Mouse (Mus musculus) CH12.LX (cell line): ENCODE data around the gene Phyh. TPM values are rescaled to one million over a fixed set of nuclear protein-coding genes. Genes with fewer than 3 reads are reported as not detected.

Experiments used
- DNase-seq: peaks from one replicate; pipeline ENCODE4 v3.0.0-alpha.2; 2013; ENCODE audit errors: extremely low read depth
- H3K27ac ChIP-seq: 2 replicates; pipeline ENCODE4 v1.5.1; 2012; ENCODE audit warnings: low read depth, mild to moderate bottlenecking, control low read depth, moderate library complexity; ENCODE audit not compliant: insufficient read depth
- H3K27me3 ChIP-seq: replicated peaks from 2 replicates; pipeline ENCODE3; 2012; ENCODE audit warnings: inconsistent platforms
- H3K36me3 ChIP-seq, 2 experiments: replicated peaks in 1 of 2; 2 replicates each; pipeline versions ENCODE3 to v1.6.1; 2012; ENCODE audit warnings: inconsistent platforms in 1 of 2, low read length in 1 of 2, mild to moderate bottlenecking in 1 of 2, mixed read lengths in 1 of 2, moderate library complexity in 1 of 2; ENCODE audit not compliant: control insufficient read depth in 1 of 2, insufficient read depth in 1 of 2
- H3K4me1 ChIP-seq, 2 experiments: 2 replicates each; pipeline ENCODE4 v1.6.1; 2012; ENCODE audit warnings: inconsistent platforms in 1 of 2, moderate library complexity in 1 of 2; ENCODE audit not compliant: insufficient read depth in 2 of 2, control insufficient read depth in 1 of 2
- H3K4me2 ChIP-seq: 2 replicates; pipeline ENCODE4 v1.6.1; 2012; ENCODE audit warnings: low read depth, mild to moderate bottlenecking, control low read depth; ENCODE audit not compliant: poor library complexity, insufficient read depth, severe bottlenecking
- H3K4me3 ChIP-seq, 3 experiments: fragments of 150-350 bp in 1 of 3; sonication (generic) in 1 of 3; replicated peaks in 1 of 3; 2 replicates each; pipeline versions ENCODE3 to v1.5.1; 2011 to 2012; ENCODE audit warnings: low read depth in 2 of 3, low read length in 2 of 3, mild to moderate bottlenecking in 2 of 3, moderate library complexity in 2 of 3, control low read depth in 1 of 3, improper control_type of control experiment in 1 of 3, inconsistent platforms in 1 of 3, mixed read lengths in 1 of 3; ENCODE audit not compliant: poor library complexity in 1 of 3
- H3K79me2 ChIP-seq: replicated peaks from 2 replicates; pipeline ENCODE4 v1.6.1; 2012; ENCODE audit warnings: mild to moderate bottlenecking, moderate library complexity; ENCODE audit not compliant: control insufficient read depth, poor library complexity, insufficient read depth, severe bottlenecking; ENCODE audit errors: extremely low read depth
- H3K9ac ChIP-seq: 2 replicates; pipeline ENCODE4 v1.6.1; 2012; ENCODE audit warnings: low read depth, mild to moderate bottlenecking, control low read depth, moderate library complexity; ENCODE audit not compliant: insufficient read depth
- H3K9me3 ChIP-seq: replicated peaks from 2 replicates; pipeline ENCODE3; 2012; ENCODE audit warnings: low read length, inconsistent platforms, mixed read lengths
- CHD1 ChIP-seq: IDR thresholded peaks from 2 replicates; pipeline ENCODE4 v1.6.1; 2012; ENCODE audit warnings: low read depth, low read length, improper control_type of control experiment, inconsistent platforms
- CHD2 ChIP-seq: IDR thresholded peaks from 2 replicates; pipeline ENCODE4 v1.6.1; 2011; ENCODE audit warnings: low read length, improper control_type of control experiment
- EP300 ChIP-seq: IDR thresholded peaks from 2 replicates; pipeline ENCODE4 v1.6.1; 2011; ENCODE audit warnings: low read length, improper control_type of control experiment
- JUN ChIP-seq: IDR thresholded peaks from 2 replicates; pipeline ENCODE4 v1.6.1; 2011; ENCODE audit warnings: low read depth, mild to moderate bottlenecking, low read length, improper control_type of control experiment, moderate library complexity; ENCODE audit not compliant: insufficient read depth
- KAT2A ChIP-seq: IDR thresholded peaks from 2 replicates; pipeline ENCODE4 v1.6.1; 2012; ENCODE audit warnings: low read length, improper control_type of control experiment, inconsistent platforms; ENCODE audit not compliant: insufficient replicate concordance
- MAFK ChIP-seq: IDR thresholded peaks from 2 replicates; pipeline ENCODE4 v1.6.1; 2011; ENCODE audit warnings: low read length, improper control_type of control experiment; ENCODE audit not compliant: insufficient replicate concordance
- MEF2A ChIP-seq: IDR thresholded peaks from 2 replicates; pipeline ENCODE4 v1.6.1; 2014; ENCODE audit warnings: low read depth, mild to moderate bottlenecking, inconsistent platforms, low read length, improper control_type of control experiment, borderline replicate concordance
- MXI1 ChIP-seq: IDR thresholded peaks from 2 replicates; pipeline ENCODE4 v1.6.1; 2011; ENCODE audit warnings: mild to moderate bottlenecking, low read depth, low read length, improper control_type of control experiment
- MYC ChIP-seq: IDR thresholded peaks from 2 replicates; pipeline ENCODE4 v1.6.1; 2011; ENCODE audit warnings: low read depth, mild to moderate bottlenecking, improper control_type of control experiment, low read length
- NELFE ChIP-seq: IDR thresholded peaks from 2 replicates; pipeline ENCODE4 v1.6.1; 2011; ENCODE audit warnings: low read depth, low read length, improper control_type of control experiment
- PAX5 ChIP-seq: IDR thresholded peaks from 2 replicates; pipeline ENCODE4 v1.6.1; 2012; ENCODE audit warnings: low read length, inconsistent platforms, mixed read lengths
- POLR2A ChIP-seq: IDR thresholded peaks from 2 replicates; pipeline ENCODE4 v1.6.1; 2011; ENCODE audit warnings: low read depth, mild to moderate bottlenecking, improper control_type of control experiment, low read length
- POLR2AphosphoS2 ChIP-seq: IDR thresholded peaks from 2 replicates; pipeline ENCODE4 v1.6.1; 2011; ENCODE audit warnings: low read depth, low read length, improper control_type of control experiment
- RAD21 ChIP-seq: IDR thresholded peaks from 2 replicates; pipeline ENCODE4 v1.6.1; 2011; ENCODE audit warnings: low read depth, mild to moderate bottlenecking, low read length, improper control_type of control experiment, moderate library complexity
- RCOR1 ChIP-seq: conservative IDR thresholded peaks from 2 replicates; pipeline ENCODE4 v1.6.1; 2012; ENCODE audit warnings: low read depth, mild to moderate bottlenecking, inconsistent platforms, low read length, improper control_type of control experiment
- SMC3 ChIP-seq: IDR thresholded peaks from 2 replicates; pipeline ENCODE4 v1.6.1; 2011; ENCODE audit warnings: low read depth, low read length, improper control_type of control experiment
- TBP ChIP-seq: conservative IDR thresholded peaks from 2 replicates; pipeline ENCODE4 v1.6.1; 2011; ENCODE audit warnings: low read depth, low read length, improper control_type of control experiment
- TCF12 ChIP-seq: IDR thresholded peaks from 2 replicates; pipeline ENCODE4 v1.6.1; 2014; ENCODE audit warnings: low read depth, mild to moderate bottlenecking, inconsistent platforms, low read length, improper control_type of control experiment
- UBTF ChIP-seq: IDR thresholded peaks from 2 replicates; pipeline ENCODE4 v1.6.1; 2012; ENCODE audit warnings: low read depth, mild to moderate bottlenecking, inconsistent platforms, low read length, improper control_type of control experiment, moderate library complexity
- USF1 ChIP-seq: IDR thresholded peaks from 2 replicates; pipeline ENCODE4 v1.6.1; 2014; ENCODE audit warnings: low read depth, mild to moderate bottlenecking, inconsistent platforms, low read length, improper control_type of control experiment
- ZC3H11A ChIP-seq: IDR thresholded peaks from 2 replicates; pipeline ENCODE4 v1.6.1; 2012; ENCODE audit warnings: low read depth, mild to moderate bottlenecking, inconsistent platforms, low read length, improper control_type of control experiment
- dilution Hi-C: fragments of 300-500 bp; cut with MboI; formaldehyde crosslinking; loops from 2 replicates; pipeline ENCODE4 v1.14.3; 2020; ENCODE audit warnings: low sequenced_read_pairs; ENCODE audit not compliant: extremely low pct_unique_long_range_greater_than_20kb, extremely low pct_ligation_motif_present
- in situ Hi-C: fragments of 300-500 bp; cut with MboI; formaldehyde crosslinking; loops from 3 replicates; pipeline ENCODE4 v1.14.3; 2019; ENCODE audit warnings: low sequenced_read_pairs, low pct_ligation_motif_present, low pct_unique_long_range_greater_than_20kb, mixed read lengths
- polyA plus RNA-seq: library from polyadenylated mRNA; unstranded; fragments of >175 nt; gene quantifications from 2 replicates; pipeline ENCODE4 v1.2.1, GENCODE M21; 2012; ENCODE audit warnings: low read depth; ENCODE audit not compliant: insufficient read length
- total RNA-seq, 2 experiments: library from RNA; depleted of rRNA; stranded (reverse); fragments of 300-350 nt in 1 of 2; fragments of >200 nt in 1 of 2; gene quantifications; 2 replicates each; pipeline ENCODE4 v1.2.3; 2012 to 2014

Gene Phyh
- total and polyA plus RNA-seq, 3 experiments = 12.5 to 24.2 (median 17.2) TPM

GRCm38 (mm10) chr2:4918860-4919739 is at the start of gene Phyh (continued):
- peak; percentile 69; the same call in 1 of the 2 replicates for TF ChIP-seq MXI1
- TF ChIP-seq KAT2A = 0 out of 2 replicates have a peak, but pooled peaks have one; percentile 27
- TF ChIP-seq, all 38 proteins: peak for 21

GRCm38 (mm10) chr2:4872740-4873139 is 46.1 kb upstream of the Phyh start:
- Histone ChIP-seq H3K27me3 (peaks cover 2% of the 10 kb centered on the region), H3K4me2 (no peak overlapping the region; the same call in 1 of the 2 replicates), H3K9me3 (no peaks in the 10 kb centered on the region), H3K9ac (no peak overlapping the region; the same call in 1 of the 2 replicates), H3K27ac (no peak overlapping the region), H3K36me3 (no peaks in the 10 kb centered on the region), H3K79me2 (no peaks in the 10 kb centered on the region), H3K4me1 (peaks cover 0 to 5% of the 10 kb centered on the region in 2 experiments; a peak in 1 of 4 replicates), H3K4me3 (no peak overlapping the region)
- DNase-seq = no peak
- in situ Hi-C loops (loop anchor here (25.0 kb wide), 1 partner anchor 235 kb away; no protein-coding TSS in a partner anchor), dilution Hi-C loops (no loop called here)
- TF ChIP-seq ZC3H11A = no peak
- no peak for TF ChIP-seq RCOR1
- TF ChIP-seq NELFE = no peak
- TF ChIP-seq MAFK = no peak
- TF ChIP-seq EP300 = no peak
- no peak for TF ChIP-seq JUN
- no peak for TF ChIP-seq KAT2A
- TF ChIP-seq TCF12 = no peak
- TF ChIP-seq MEF2A = no peak
- TF ChIP-seq MYC = no peak
- no peak for TF ChIP-seq UBTF
- no peak for TF ChIP-seq USF1
- TF ChIP-seq POLR2AphosphoS2 = no peak

- Histone ChIP-seq H3K4me3 (no peak overlapping the region), H3K4me2 (no peak overlapping the region), H3K9ac (no peak overlapping the region), H3K27ac (no peak overlapping the region), H3K4me1 (peaks cover 0 to 5% of the 10 kb centered on the region in 2 experiments; a peak in 1 of 4 replicates), H3K36me3 (no peaks in the 10 kb centered on the region), H3K79me2 (no peaks in the 10 kb centered on the region), H3K27me3 (peaks cover 2% of the 10 kb centered on the region), H3K9me3 (no peaks in the 10 kb centered on the region)
- in situ Hi-C loops = loop anchor here (25.0 kb wide), 1 partner anchor 236 kb away; no protein-coding TSS in a partner anchor
- no peak for DNase-seq
- no peak for TF ChIP-seq RAD21
- TF ChIP-seq POLR2A = no peak
- no peak for TF ChIP-seq CHD2
- no peak for TF ChIP-seq USF1
- no peak for TF ChIP-seq SMC3
- TF ChIP-seq KAT2A = no peak
- no peak for TF ChIP-seq RCOR1
- no peak for TF ChIP-seq TBP
- TF ChIP-seq MEF2A = no peak
- TF ChIP-seq CHD1 = no peak
- TF ChIP-seq MXI1 = no peak
- no peak for TF ChIP-seq PAX5
- dilution Hi-C loops = no loop called here
These were observed 45.5 kb upstream of the Phyh start for GRCm38 (mm10) chr2:4873331-4873730.
